Mouse (Mus musculus) liver, embryonic 12.5 days (tissue): Measurements from ENCODE around the gene Gpr153. TPM values are rescaled to one million over a fixed set of nuclear protein-coding genes. Genes with fewer than 3 reads are reported as not detected.
"Not testable (repeated sequence)": the region's sequence is repeated elsewhere in the genome, so short reads cannot be mapped to it uniquely, and the experiment has no call there.

Source experiments
- ATAC-seq: fragments of 200-750 bp; cut with Nextera tagmentation; 2 replicates; pipeline ENCODE4 v1.8.0; 2017; ENCODE audit warnings: moderate number of reproducible peaks, mild to moderate bottlenecking, moderate library complexity
- H3K27ac ChIP-seq: fragments of 300-500 bp; sonication (generic); 2 replicates; pipeline ENCODE4 v1.5.1; 2016; ENCODE audit warnings: mild to moderate bottlenecking
- H3K27me3 ChIP-seq: fragments of 300-500 bp; sonication (generic); replicated peaks from 2 replicates; pipeline ENCODE4 v1.6.1; 2016; ENCODE audit warnings: mild to moderate bottlenecking, moderate library complexity
- H3K36me3 ChIP-seq: fragments of 300-500 bp; sonication (generic); 2 replicates; pipeline ENCODE4 v1.6.1; 2016; ENCODE audit warnings: mild to moderate bottlenecking, moderate library complexity
- H3K4me1 ChIP-seq: fragments of 300-500 bp; sonication (generic); 2 replicates; pipeline ENCODE4 v1.6.1; 2016
- H3K4me2 ChIP-seq: fragments of 300-500 bp; sonication (generic); 2 replicates; pipeline ENCODE4 v1.6.1; 2016; ENCODE audit warnings: mild to moderate bottlenecking, moderate library complexity
- H3K4me3 ChIP-seq: fragments of 300-500 bp; sonication (generic); 2 replicates; pipeline ENCODE4 v1.5.1; 2016; ENCODE audit warnings: mild to moderate bottlenecking, moderate library complexity
- H3K9ac ChIP-seq: fragments of 300-500 bp; sonication (generic); 2 replicates; pipeline ENCODE4 v1.6.1; 2016; ENCODE audit warnings: mild to moderate bottlenecking, moderate library complexity
- H3K9me3 ChIP-seq: fragments of 300-500 bp; sonication (generic); replicated peaks from 2 replicates; pipeline ENCODE4 v1.6.1; 2016; ENCODE audit warnings: mild to moderate bottlenecking, moderate library complexity
- WGBS: fragments of 180-500 bp; shearing (Covaris S2); methylation state at CpG from one replicate; pipeline ENCODE4 v1.1.7; 2016; ENCODE audit not compliant: insufficient replicate concordance; 5-methylcytosine and 5-hydroxymethylcytosine counted together
- polyA plus RNA-seq: library from polyadenylated mRNA; unstranded; fragments of >200 nt; fragmentation: Nextera tagmentation; extraction: Ambion mirVana; gene quantifications from 2 replicates; pipeline ENCODE4 v1.2.1, GENCODE M21; 2016

The Gpr153 gene
- 2.1 and 2.4 TPM in 2 replicates for polyA plus RNA-seq

GRCm38 (mm10) chr4:152273621-152274236 is at the start of gene Gpr153:
Gene Gpr153 (plus strand): TSS chr4:152274232.
- H3K4me3 ChIP-seq, result peak within 1 kb of the TSS; percentile 53
- H3K4me2 ChIP-seq, result peak within 1 kb of the TSS; percentile 72
- no peak within 1 kb of the TSS for H3K27ac ChIP-seq
- H3K27me3 ChIP-seq, result peaks cover 66% of the 10 kb centered on the region
- no peaks in the 10 kb centered on the region for H3K36me3 ChIP-seq
- whole genome bisulfite sequencing, result 2% methylated on average over 48 of the region's 48 CpGs
- H3K4me1 ChIP-seq, result peaks cover 35% of the 10 kb centered on the region
- no peaks in the 10 kb centered on the region for H3K9me3 ChIP-seq
- H3K9ac ChIP-seq, result peak within 1 kb of the TSS; percentile 54
- no peak; the same call in 1 of the 2 replicates for ATAC-seq

- no peaks in the 10 kb centered on the region; the same call in 1 of the 2 replicates for H3K4me1 ChIP-seq
- H3K4me3 ChIP-seq, result no peak overlapping the region
- ATAC-seq, result no peak
- H3K9me3 ChIP-seq, result no peaks in the 10 kb centered on the region
- H3K27me3 ChIP-seq, result no peaks in the 10 kb centered on the region
- WGBS, result 83% methylated on average over 13 of the region's 13 CpGs
- no peak overlapping the region for H3K27ac ChIP-seq
- H3K36me3 ChIP-seq, result peaks cover 7% of the 10 kb centered on the region; the same call in 1 of the 2 replicates
- no peak overlapping the region for H3K9ac ChIP-seq
- H3K4me2 ChIP-seq, result no peak overlapping the region
These were observed 47.0 kb upstream of the Gpr153 start for GRCm38 (mm10) chr4:152226901-152227486.

- Histone ChIP-seq H3K4me2 (no peak overlapping the region), H3K9me3 (no peaks in the 10 kb centered on the region), H3K4me3 (no peak overlapping the region), H3K4me1 (no peaks in the 10 kb centered on the region; the same call in 1 of the 2 replicates), H3K9ac (no peak overlapping the region), H3K36me3 (peaks cover 7% of the 10 kb centered on the region; the same call in 1 of the 2 replicates), H3K27me3 (no peaks in the 10 kb centered on the region), H3K27ac (no peak overlapping the region)
- 81% methylated on average over 12 of the region's 12 CpGs for WGBS
- ATAC-seq, result no peak
These were observed 46.1 kb upstream of the Gpr153 start for GRCm38 (mm10) chr4:152227749-152228527.

GRCm38 (mm10) chr4:152230331-152230730 is 43.7 kb upstream of the Gpr153 start:
- H3K4me3 ChIP-seq, H3K4me1 ChIP-seq, H3K9me3 ChIP-seq, H3K27ac ChIP-seq, ATAC-seq, H3K27me3 ChIP-seq, H3K4me2 ChIP-seq, H3K36me3 ChIP-seq, H3K9ac ChIP-seq: not testable (repeated sequence)
- WGBS, result 49% methylated on average over 4 of the region's 4 CpGs

GRCm38 (mm10) chr4:152231326-152231725 is 42.7 kb upstream of the Gpr153 start:
- Histone ChIP-seq H3K4me2 (no peak overlapping the region), H3K27ac (no peak overlapping the region), H3K4me3 (no peak overlapping the region), H3K27me3 (no peaks in the 10 kb centered on the region), H3K36me3 (peaks cover 8% of the 10 kb centered on the region; the same call in 1 of the 2 replicates), H3K9me3 (no peaks in the 10 kb centered on the region), H3K9ac (no peak overlapping the region), H3K4me1 (no peaks in the 10 kb centered on the region; the same call in 1 of the 2 replicates)
- WGBS, result 63% methylated on average over 7 of the region's 7 CpGs
- no peak for ATAC-seq

GRCm38 (mm10) chr4:152232411-152232903 is 41.6 kb upstream of the Gpr153 start:
- H3K4me2 ChIP-seq, result no peak overlapping the region
- H3K9ac ChIP-seq, result no peak overlapping the region
- H3K27me3 ChIP-seq, result no peaks in the 10 kb centered on the region
- ATAC-seq, result no peak
- no peaks in the 10 kb centered on the region for H3K9me3 ChIP-seq
- peaks cover 8% of the 10 kb centered on the region for H3K36me3 ChIP-seq
- H3K4me1 ChIP-seq, result no peaks in the 10 kb centered on the region; the same call in 1 of the 2 replicates
- WGBS, result 83% methylated on average over 4 of the region's 4 CpGs
- H3K4me3 ChIP-seq, result no peak overlapping the region
- H3K27ac ChIP-seq, result no peak overlapping the region

- Histone ChIP-seq H3K4me3 (no peak overlapping the region), H3K9ac (no peak overlapping the region), H3K27me3 (no peaks in the 10 kb centered on the region), H3K9me3 (no peaks in the 10 kb centered on the region), H3K36me3 (peaks cover 18% of the 10 kb centered on the region), H3K4me2 (no peak overlapping the region), H3K4me1 (peaks cover 4% of the 10 kb centered on the region; the same call in 1 of the 2 replicates), H3K27ac (no peak overlapping the region)
- no peak for ATAC-seq
- WGBS, result 56% methylated on average over 4 of the region's 4 CpGs
These were observed 34.1 kb upstream of the Gpr153 start for GRCm38 (mm10) chr4:152239974-152240373.

GRCm38 (mm10) chr4:152243241-152243891 is 30.7 kb upstream of the Gpr153 start:
- ATAC-seq, result no peak
- no peak overlapping the region for H3K27ac ChIP-seq
- WGBS, result 79% methylated on average over 9 of the region's 9 CpGs
- no peak overlapping the region for H3K4me3 ChIP-seq
- H3K9ac ChIP-seq, result no peak overlapping the region
- H3K4me2 ChIP-seq, result no peak overlapping the region
- H3K4me1 ChIP-seq, result peaks cover 17% of the 10 kb centered on the region; the same call in 1 of the 2 replicates
- peaks cover 11% of the 10 kb centered on the region; the same call in 1 of the 2 replicates for H3K36me3 ChIP-seq
- H3K27me3 ChIP-seq, result no peaks in the 10 kb centered on the region
- no peaks in the 10 kb centered on the region for H3K9me3 ChIP-seq

- Histone ChIP-seq H3K36me3 (peaks cover 11% of the 10 kb centered on the region; the same call in 1 of the 2 replicates), H3K27ac (no peak overlapping the region), H3K9me3 (no peaks in the 10 kb centered on the region), H3K9ac (no peak overlapping the region), H3K4me3 (no peak overlapping the region), H3K4me1 (peaks cover 17% of the 10 kb centered on the region; the same call in 1 of the 2 replicates), H3K4me2 (no peak overlapping the region), H3K27me3 (no peaks in the 10 kb centered on the region)
- no peak for ATAC-seq
- WGBS, result 76% methylated on average over 8 of the region's 8 CpGs
These were observed 30.1 kb upstream of the Gpr153 start for GRCm38 (mm10) chr4:152243969-152244368.

GRCm38 (mm10) chr4:152244545-152245522 is 29.2 kb upstream of the Gpr153 start:
- Histone ChIP-seq H3K4me1 (peaks cover 14% of the 10 kb centered on the region; the same call in 1 of the 2 replicates), H3K27me3 (no peaks in the 10 kb centered on the region), H3K9ac (no peak overlapping the region), H3K27ac (no peak overlapping the region), H3K4me2 (no peak overlapping the region), H3K36me3 (peaks cover 11% of the 10 kb centered on the region; the same call in 1 of the 2 replicates), H3K4me3 (no peak overlapping the region), H3K9me3 (no peaks in the 10 kb centered on the region)
- 0 out of 2 replicates have a peak, but pooled peaks have one; percentile 20 for ATAC-seq
- 63% methylated on average over 11 of the region's 11 CpGs for WGBS
